Mouse (Mus musculus): ENCODE results near the gene Pgm1.

The Pgm1 gene

GRCm38 (mm10) chr4:100010916-100011315 is 81.7 kb downstream of the Pgm1 start:
- DNase-seq (ENCODE audit: low read depth, low spot score), result no peak

- no peak for DNase-seq (ENCODE audit: low read depth, low spot score)
These were observed 82.3 kb downstream of the Pgm1 start for GRCm38 (mm10) chr4:100011563-100011962.

DNA sequence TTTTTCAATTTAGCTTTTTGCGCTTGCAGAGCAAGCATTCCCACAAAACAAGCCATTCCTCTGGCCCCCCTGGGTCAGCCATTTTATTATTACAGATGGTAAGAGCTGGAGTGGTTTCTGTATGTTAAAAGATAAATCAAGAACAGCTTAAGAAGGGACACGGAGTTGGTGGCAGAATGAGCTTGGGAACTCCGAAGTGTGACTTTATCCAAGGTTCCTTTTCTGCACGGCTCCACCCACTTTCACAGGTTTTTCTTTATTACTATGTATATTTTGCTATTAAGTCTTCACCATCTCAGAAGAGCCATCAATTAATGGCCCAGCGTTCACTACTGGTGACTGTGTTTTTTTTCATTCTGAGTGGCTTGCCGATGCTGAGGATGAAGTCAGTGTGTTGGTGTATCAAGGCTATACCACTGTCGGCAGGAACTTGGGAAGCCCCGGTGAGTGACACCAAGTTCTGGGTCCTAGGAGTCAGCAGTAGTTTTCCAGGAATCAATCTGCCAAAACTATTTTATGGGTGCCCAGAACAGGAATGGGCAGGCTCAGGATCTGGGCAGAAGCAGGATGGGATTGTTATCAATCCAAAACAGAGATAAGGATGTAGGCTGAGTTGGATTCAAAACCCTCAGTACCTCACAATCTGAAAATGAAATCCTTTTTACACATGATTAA is 83.3 kb downstream of the Pgm1 start:
- no peak for DNase-seq (ENCODE audit: low read depth, low spot score)

DNA sequence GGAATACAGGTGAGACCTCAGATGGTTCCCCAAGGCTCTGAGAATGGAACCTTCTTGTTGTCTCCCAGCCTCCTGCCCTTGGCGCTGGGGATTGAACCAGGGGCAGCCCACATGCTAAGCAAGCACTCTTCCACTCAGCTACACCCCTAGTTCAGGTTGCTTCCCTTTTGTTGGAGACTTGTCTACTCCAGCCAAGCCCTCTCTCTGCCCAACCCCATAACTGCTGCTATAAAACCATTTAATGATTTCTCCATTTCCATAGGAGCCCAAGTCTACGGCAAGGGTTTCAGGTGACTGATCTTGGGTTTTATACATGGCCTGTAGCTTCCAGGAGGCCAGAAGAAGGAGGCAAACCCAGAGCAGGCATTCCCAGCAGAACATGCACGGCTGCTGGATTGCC is 98.6 kb downstream of the Pgm1 start:
- DNase-seq (ENCODE audit: low read depth, low spot score), result no peak

DNA sequence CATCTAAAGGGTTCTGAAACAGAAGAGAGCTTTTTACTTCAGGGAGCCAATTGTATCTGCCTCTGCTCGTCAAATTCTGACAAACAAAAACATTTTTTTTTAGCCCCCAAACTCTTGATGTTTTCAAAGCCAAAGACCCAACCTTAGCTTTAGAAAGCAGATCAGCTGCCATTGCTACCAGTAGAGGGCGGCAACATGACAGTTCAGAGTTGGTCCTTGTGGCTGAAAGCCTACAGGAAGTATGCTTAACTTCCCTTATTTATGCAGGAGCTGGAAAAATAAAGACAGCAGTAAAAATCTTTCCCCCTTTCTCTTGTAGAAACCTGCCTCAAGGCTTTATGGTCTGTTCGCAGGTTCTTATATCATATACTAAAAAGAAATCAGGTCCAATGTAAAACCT is 99.4 kb downstream of the Pgm1 start:
- peak; percentile 47 for DNase-seq (ENCODE audit: low read depth, low spot score)

GRCm38 (mm10) chr4:100031270-100031669 is 102.1 kb downstream of the Pgm1 start:
- DNase-seq (ENCODE audit: low read depth, low spot score), result no peak

- DNase-seq (ENCODE audit: low read depth, low spot score), result no peak
These were observed 103.4 kb downstream of the Pgm1 start for GRCm38 (mm10) chr4:100032608-100033007.

DNA sequence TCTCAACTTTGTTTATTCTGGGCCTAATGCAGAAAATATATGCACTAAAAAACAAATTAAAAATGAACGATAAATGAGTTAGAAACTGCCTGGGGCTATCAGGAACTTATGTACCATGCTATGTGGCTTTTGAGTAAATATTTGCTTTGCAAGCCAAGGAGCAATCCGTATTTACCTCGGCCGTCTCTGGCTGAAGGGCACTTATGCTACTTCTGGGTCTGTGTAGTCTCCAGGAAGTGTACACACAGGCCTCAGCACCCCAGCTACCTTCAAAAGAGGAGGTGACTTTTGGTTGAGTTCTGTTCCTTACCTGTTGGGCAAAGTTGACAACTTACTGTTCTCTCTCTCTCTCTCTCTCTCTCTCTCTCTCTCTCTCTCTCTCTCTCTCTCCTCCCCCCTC is 104.7 kb downstream of the Pgm1 start:
- no peak for DNase-seq (ENCODE audit: low read depth, low spot score)

DNA sequence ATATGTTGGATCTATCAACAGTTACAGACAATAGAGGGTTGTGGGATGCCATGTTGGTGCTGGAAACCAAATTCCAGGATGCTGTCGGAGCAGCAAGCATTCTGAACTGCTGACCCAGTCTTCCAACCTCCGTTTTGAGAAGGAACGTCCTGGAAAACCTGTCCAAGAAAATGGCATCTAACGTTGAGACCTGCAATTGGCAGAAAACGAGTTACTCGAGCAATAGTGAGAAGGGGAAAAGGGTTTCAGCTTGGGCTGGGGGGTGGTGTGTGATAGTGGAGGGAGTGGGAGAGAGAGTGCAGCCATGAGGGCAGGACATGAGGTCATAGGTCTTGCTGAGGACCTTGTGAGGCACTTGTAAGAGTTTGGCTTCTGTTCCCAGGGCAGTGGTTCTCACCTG is 105.8 kb downstream of the Pgm1 start:
- DNase-seq (ENCODE audit: low read depth, low spot score), result no peak

DNA sequence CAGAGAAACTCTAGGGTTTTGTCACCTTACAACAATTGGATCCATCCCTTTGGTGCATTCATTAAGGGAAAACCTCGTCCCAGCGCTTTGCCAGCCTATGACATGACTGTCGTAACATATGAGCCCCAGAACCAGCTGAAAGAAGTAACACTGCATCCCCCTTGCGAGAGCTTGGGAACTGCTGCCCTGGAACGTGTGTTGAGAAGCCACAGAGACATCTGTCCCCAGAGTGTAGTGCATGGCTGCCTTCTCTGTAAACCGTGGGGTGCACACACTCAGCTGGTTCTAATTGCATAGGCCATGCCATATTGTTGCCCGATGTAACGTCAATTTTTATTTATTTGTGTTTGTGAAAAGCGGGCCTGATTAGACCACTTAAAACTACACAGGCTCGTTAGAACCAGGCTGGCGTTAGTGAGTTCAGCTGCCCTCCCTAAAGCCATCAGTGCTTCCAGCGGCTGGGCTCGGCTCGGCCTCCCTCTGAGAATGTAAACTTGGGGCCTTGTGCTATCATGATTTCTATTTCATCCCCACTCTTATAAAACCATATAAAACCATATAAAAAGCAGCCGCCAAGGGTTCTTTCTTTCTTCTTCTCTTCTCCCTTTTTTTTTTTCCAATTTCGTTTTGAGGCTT is 106.8 kb downstream of the Pgm1 start:
- no peak for DNase-seq (ENCODE audit: low read depth, low spot score)
